Mouse (Mus musculus) ovary, adult 2 months (tissue): ENCODE measurements around the gene Glipr1. TPM values are rescaled to one million over a fixed set of nuclear protein-coding genes. Genes with fewer than 3 reads are reported as not detected.

Experiments
- polyA plus RNA-seq: library from polyadenylated mRNA; depleted of rRNA; stranded (reverse); fragments of >200 nt; gene quantifications from 2 replicates; pipeline ENCODE4 v1.2.3, GENCODE M21; 2012; rRNA removed

Gene Glipr1
- polyA plus RNA-seq = 3.7 and 5.2 TPM in 2 replicates

DNA sequence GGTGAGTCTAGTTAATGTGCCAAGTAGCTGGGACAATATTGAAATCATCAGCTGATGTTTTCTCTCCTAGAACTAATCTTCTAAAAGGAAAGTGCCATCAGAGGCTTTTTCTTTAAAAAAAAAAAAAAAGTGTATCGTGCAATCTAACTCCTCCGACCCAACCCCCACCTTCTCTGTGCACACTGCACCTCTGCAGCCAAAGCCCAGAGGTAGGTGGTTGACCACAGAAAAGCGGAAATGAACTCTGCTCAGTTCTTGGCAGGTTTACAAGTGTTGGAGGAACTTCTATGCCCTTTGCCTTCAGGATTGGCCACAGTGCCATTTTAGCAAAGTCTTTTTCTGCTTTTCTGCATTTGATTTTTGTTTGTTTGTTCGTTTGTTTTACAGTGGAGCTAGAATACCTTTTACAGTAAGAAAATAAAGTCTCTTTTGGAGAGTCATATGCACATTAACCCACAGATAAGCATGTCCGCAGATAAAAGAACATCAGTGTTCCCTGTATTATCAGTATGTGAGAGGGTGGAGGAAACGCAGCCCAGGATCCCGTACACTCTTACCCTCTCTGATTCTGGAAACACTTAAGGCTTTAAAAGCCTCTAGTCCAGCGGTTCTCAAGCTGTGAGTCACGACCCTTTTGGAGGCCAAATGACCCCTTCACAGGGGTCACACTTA lies at the start of gene Glipr1:
Gene Glipr1, minus strand, starts transcription at position 88 of the 672 bp plus-strand sequence.

DNA sequence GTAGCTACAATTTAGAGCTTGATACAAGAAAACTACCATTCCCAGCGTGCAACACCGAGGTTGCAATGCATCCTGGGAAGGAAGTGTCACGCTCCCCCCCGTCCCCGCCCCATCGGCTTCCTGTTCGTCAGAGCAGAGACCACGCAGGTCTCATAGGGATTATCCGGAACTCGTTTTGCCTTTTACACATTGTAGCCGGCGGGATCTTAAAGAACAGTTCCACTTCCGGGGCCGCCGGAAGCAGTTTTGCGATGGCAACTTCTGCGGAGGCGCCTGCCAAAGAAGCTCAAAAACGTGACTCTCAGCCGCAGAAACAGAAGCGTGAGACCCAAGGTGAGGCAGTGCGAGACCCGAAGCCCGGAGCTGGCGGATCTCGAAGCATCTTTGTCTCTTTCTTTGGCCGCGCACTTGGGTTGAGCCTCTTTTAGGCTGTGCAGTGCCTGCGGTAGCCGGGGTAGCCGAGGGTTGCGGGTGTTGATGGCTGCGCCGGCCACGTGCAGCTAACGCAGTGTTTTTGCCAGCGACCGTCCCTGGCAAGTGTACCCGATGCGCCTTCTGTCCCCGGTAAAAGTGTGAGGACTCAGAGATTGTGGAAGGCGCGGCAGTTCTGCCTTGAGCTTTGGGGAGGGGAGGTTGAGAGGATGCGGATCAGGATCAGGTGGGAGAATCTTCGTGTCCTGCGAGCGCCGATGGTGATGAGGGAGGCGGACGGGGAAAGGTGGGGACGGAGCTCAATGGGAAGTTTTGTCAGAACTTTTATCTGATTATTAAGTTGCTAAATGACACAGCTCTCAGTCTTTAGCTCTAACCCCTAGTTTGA lies 29.7 kb downstream of the Glipr1 start, which contains the start of gene Krr1:
Gene Krr1, plus strand, starts transcription at position 123 of the 820 bp plus-strand sequence.

Other genes starting within 250 kb of the Glipr1 start
- 3.0 and 5.5 TPM in 2 replicates for gene Krr1, start 30.0 kb downstream of the Glipr1 start, polyA plus RNA-seq
- not detected in 2 replicates for gene Glipr1l1, start 57.6 kb upstream of the Glipr1 start, polyA plus RNA-seq
- not detected in 2 replicates for gene Glipr1l2, start 80.7 kb upstream of the Glipr1 start, polyA plus RNA-seq
- not detected in 2 replicates for gene Glipr1l3, start 157.7 kb upstream of the Glipr1 start, polyA plus RNA-seq
- gene Caps2, start 161.0 kb upstream of the Glipr1 start, polyA plus RNA-seq = 0.08 and 0.32 TPM in 2 replicates